Mouse (Mus musculus): ENCODE data around the gene Pgap3. TPM values are rescaled to one million over a fixed set of nuclear protein-coding genes. Genes with fewer than 3 reads are reported as not detected.

Pgap3 gene
- total RNA-seq, 2 experiments from 2014 or later, result 4.6 to 5.6 TPM

GRCm38 (mm10) chr11:98412797-98413301, 12.6 kb upstream of the Pgap3 start:
- peak in 1 of 2 experiments; percentile 44 for DNase-seq (ENCODE audit: low spot score in 2 of 2)

GRCm38 (mm10) chr11:98412273-98412796, 12.0 kb upstream of the Pgap3 start, which contains the start of gene Erbb2:
Gene Erbb2 (plus strand): TSS chr11:98412470.
- peak; percentile 59 to 70 for DNase-seq (ENCODE audit: low spot score in 2 of 2)

DNA sequence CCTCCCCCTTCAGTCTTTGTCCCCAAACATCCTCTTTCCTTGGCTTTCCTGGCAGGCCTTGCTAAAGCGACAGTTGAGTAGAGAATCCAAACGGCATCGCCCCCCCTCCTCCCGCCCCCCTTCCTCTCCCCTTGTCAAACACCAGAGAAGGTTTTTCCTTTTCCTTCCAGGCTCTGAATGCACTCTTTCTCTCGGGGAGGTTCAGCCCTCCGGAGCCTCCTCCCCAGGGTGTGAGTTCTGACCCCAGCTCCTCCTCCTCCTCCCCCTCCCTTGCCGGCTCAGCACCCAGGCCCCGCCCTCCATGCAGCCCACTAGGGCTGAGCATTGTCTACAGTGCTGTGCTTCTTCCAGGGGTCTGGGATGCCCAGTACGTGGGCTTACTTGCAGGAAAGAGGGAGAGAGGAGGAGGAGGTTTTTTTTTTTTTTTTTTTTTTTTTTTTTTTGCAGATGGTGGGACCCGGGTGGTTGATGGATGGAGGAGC, 9.1 kb upstream of the Pgap3 start:
- no peak for DNase-seq (ENCODE audit: low spot score in 2 of 2)

GRCm38 (mm10) chr11:98408872-98409271, 8.6 kb upstream of the Pgap3 start:
- no peak for DNase-seq (ENCODE audit: low spot score in 2 of 2)

DNA sequence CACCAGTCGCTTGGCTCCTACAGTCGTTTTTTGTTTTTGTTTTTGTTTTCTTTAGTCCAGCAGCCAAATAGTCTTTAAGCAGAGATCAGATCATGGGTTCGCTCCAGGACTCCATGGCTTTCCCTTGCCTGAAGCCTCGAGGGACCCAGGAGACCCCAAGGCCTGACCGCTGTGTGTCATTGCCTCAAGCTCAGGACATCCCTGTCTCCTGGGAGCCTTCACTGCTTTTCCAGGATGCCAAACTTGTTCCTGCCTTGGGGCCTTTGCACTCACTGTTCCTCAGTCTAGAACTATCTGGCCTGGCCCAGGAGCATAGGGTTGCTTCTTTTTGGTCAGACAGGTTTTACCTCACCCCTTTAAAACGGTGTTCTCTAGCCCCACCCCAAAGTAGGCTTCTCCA, 6.3 kb upstream of the Pgap3 start:
- no peak for DNase-seq (ENCODE audit: low spot score in 2 of 2)

GRCm38 (mm10) chr11:98400816-98401215, 526 bp upstream of the Pgap3 start:
- no peak for DNase-seq (ENCODE audit: low spot score in 2 of 2)

- DNase-seq (ENCODE audit: low spot score in 2 of 2), result no peak
These were observed 2.3 kb downstream of the Pgap3 start for GRCm38 (mm10) chr11:98397946-98398345.

DNA sequence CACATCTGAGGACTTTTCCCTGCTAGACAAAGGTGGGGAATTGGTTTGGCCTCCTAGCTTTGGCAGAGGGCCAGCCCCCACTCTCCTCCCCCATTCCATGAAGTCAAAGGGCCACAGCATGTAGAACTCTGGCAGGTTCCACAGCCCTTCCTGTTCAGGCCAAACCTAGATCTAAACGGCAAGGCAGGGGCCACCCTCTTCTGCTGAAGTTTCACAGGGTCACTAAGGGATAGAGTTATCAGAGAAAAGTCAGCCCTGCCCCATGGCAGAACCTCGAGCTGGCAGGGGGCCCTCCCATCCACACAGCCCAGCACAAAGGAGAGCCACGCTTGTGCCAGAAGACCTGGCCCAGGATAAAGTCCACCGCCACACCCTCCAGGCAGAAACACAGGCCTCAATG, 5.2 kb downstream of the Pgap3 start:
- no peak for DNase-seq (ENCODE audit: low spot score in 2 of 2)

GRCm38 (mm10) chr11:98394301-98394700, 6.0 kb downstream of the Pgap3 start:
- DNase-seq (ENCODE audit: low spot score in 2 of 2), result no peak

GRCm38 (mm10) chr11:98393317-98393716, 7.0 kb downstream of the Pgap3 start:
- DNase-seq (ENCODE audit: low spot score in 2 of 2), result no peak

GRCm38 (mm10) chr11:98392645-98393044, 7.6 kb downstream of the Pgap3 start:
- no peak for DNase-seq (ENCODE audit: low spot score in 2 of 2)

DNA sequence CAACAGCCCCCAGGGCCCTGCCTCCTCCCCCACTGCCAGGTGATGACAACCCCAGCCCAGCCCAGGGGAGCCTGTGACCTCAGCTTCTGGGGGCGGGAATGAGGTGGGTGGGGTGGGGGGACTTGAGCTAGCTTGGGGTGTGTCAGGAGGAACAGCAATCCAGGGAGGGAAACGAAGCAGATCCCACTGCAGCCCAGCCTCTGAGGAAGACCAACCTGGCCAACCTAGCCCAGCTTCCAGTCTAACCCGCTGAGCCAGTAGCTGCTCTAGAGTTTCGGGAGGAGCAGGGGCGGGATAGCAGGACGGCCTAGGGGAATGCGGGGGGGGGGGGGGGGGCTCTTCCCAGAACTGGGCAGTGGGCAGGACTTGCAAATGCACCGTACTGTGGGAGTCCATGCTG, 8.3 kb downstream of the Pgap3 start:
- no peak for DNase-seq (ENCODE audit: low spot score in 2 of 2)

- peak in 1 of 2 experiments; percentile 11 for DNase-seq (ENCODE audit: low spot score in 2 of 2)
These were observed 10.1 kb downstream of the Pgap3 start for GRCm38 (mm10) chr11:98390141-98390540.

DNA sequence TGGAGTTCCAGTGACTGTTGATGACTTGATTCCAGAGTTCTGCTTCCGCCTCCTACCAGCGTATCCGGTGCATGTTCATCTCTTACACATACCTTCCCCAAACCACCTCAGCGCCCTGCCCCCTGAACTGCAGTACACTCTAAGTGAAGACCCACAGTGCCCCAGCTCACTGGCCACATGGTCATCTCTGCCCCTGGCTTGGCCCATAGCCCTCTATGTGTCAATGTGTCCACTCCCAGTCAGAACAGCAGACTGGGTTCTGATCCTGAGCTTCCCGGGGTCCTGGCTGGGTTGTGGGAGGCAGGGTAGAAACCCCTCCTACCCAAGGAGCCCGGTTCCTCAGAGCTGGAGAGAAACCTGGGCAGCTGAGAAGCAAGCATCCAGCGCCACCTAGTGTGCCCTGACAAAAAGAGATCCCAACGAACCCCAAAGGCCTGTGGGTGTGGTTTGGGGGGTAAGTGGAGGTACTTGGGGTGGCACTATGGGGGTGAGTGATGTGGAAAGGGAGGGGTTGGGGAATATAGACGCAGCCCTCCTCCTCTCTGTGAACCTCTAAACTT, 11.0 kb downstream of the Pgap3 start:
- peak in 1 of 2 experiments; percentile 34 for DNase-seq (ENCODE audit: low spot score in 2 of 2)

GRCm38 (mm10) chr11:98388282-98388681, 12.0 kb downstream of the Pgap3 start:
- DNase-seq (ENCODE audit: low spot score in 2 of 2), result no peak

GRCm38 (mm10) chr11:98387056-98387577, 13.2 kb downstream of the Pgap3 start:
- DNase-seq (ENCODE audit: low spot score in 2 of 2), result peak in 1 of 2 experiments; percentile 7

DNA sequence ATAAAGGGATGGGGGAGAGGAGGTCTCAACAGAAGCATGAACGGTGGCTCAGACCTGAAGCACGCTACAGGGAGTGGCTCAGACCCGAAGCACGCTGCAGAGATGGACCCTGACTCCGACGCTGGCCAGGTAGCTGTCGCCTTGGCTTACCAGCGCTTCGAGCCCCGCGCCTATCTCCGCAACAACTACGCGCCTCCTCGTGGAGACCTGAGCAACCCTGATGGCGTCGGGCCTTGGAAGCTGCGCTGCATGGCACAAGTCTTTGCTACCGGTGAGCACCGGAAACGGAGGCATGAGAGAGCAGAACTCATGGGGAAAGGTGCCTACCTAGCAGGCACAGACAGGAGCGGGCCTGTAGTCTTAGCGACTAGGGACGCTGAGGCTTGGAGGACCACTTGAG, 13.7 kb downstream of the Pgap3 start:
- peak in 1 of 2 experiments; percentile 8 for DNase-seq (ENCODE audit: low spot score in 2 of 2)

DNA sequence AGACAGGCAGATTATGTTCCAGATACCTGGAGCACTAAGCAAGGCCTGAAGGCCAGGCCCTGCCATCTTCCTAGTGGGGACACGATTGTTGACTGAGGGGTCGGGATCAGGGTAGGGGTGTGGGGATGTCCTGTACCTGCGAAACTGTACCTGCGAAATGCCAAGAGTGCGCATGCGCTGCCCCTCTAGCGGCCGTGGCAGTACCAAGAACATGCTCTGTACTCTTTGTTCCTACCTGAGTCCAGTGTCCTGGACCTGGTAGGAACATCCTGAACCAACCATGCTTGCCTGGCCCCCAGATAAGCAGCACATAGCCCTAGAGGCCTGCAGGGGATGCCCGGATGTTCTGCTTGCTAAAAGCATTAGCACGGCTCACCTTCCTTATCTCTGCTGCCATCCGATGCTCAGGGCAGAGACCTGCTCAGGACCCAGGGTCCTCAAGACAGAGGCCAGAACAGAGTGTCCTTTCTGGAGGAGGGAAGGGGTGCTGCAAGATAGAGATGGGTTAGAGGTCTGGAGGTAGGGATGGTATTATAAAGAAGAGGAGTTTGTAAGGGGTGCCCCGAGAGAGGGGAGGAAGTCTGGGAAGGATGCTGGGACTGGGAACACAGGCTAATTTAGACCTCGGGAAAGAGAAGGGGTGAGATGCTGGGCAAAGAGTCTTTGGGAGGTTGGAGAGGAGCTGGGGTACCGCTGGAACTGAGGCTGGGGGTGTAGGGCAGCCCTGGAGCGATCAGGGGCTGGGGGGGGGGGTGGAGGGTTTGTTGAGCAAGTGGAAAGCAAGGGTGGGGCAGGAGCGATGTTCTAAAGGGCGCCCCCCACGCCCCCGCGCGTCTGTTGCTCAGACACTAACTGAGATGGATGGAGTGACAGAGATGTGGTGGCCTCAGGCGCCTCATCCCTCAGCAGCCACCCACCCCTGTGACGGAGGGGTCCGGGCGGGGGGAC, 14.4 kb downstream of the Pgap3 start, which contains the start of gene Pnmt:
TSS of gene Pnmt (plus strand) at position 813 of the 948 bp plus-strand sequence.
- peak in 1 of 2 experiments; percentile 8 for DNase-seq (ENCODE audit: low spot score in 2 of 2)

- peak in 1 of 2 experiments; percentile 31 for DNase-seq (ENCODE audit: low spot score in 2 of 2)
These were observed 15.3 kb downstream of the Pgap3 start for GRCm38 (mm10) chr11:98384721-98385637.

GRCm38 (mm10) chr11:98384216-98384615, 16.1 kb downstream of the Pgap3 start:
- no peak for DNase-seq (ENCODE audit: low spot score in 2 of 2)

Measured in gastrocnemius, postnatal 4 days (tissue).